In the genomic region with DNA sequence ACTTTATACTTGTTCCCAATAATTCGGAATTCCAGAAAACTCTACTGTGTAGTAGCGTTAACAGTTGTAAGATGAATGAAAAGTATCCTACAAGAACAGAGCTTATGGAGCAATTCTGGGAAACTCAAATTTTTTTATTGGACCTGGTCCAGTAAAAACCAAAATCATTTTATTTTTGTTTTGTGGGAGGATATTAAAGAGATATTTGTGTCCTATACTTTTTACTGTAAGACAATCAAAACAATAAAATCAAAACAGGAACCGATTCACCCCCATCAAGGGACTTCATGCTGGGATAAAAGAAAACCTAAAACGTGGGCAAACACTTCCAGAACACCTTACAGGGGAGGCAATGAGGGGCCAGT, we compare ENCODE assay signal across 8 mouse cellular contexts. TPM values are rescaled to one million over a fixed set of nuclear protein-coding genes. Genes with fewer than 3 reads are reported as not detected.
A peak's percentile ranks its signal among the peaks of the same experiment; 100 is the strongest.
DNase-seq lines count a peak whose midpoint lies in the region; ATAC-seq and TF ChIP-seq lines count a peak whose summit lies in the region.

No protein-coding gene starts in this region.

- H3K4me3 ChIP-seq in heart, embryonic 12.5 days = peak overlapping the region; percentile 90
- H3K4me3 ChIP-seq in E14TG2a.4 (replicated peaks; ENCODE audit: low read length) = peak overlapping the region; percentile 77
- peak overlapping the region; percentile 43 for H3K4me3 ChIP-seq in forebrain, embryonic 12.5 days (replicated peaks)
- peak overlapping the region; percentile 61 for H3K4me3 ChIP-seq in liver, embryonic 13.5 days (replicated peaks)
- no peak overlapping the region for H3K4me3 ChIP-seq in thymus, adult 2 months (ENCODE audit: control insufficient read depth, insufficient read depth, low read length)

- ATAC-seq in heart, embryonic 12.5 days (ENCODE audit: insufficient number of reproducible peaks, low FRiP score) = no peak
- ATAC-seq in forebrain, embryonic 12.5 days (ENCODE audit: low FRiP score) = no peak; the same call in 1 of the 2 replicates
- ATAC-seq in liver, embryonic 13.5 days (ENCODE audit: low read depth) = no peak

- H3K9me3 ChIP-seq in heart, embryonic 12.5 days (replicated peaks) = no peaks in the 10 kb centered on the region
- no peaks in the 10 kb centered on the region for H3K9me3 ChIP-seq in E14TG2a.4 (ENCODE audit: low read length)
- H3K9me3 ChIP-seq in forebrain, embryonic 12.5 days = no peaks in the 10 kb centered on the region
- H3K9me3 ChIP-seq in liver, embryonic 13.5 days (replicated peaks) = no peaks in the 10 kb centered on the region

- H3K4me1 ChIP-seq in heart, embryonic 12.5 days (replicated peaks) = peaks cover 16% of the 10 kb centered on the region
- peaks cover 42% of the 10 kb centered on the region for H3K4me1 ChIP-seq in E14TG2a.4 (replicated peaks; ENCODE audit: low read depth, low read length)
- peaks cover 28% of the 10 kb centered on the region for H3K4me1 ChIP-seq in forebrain, embryonic 12.5 days
- H3K4me1 ChIP-seq in liver, embryonic 13.5 days (replicated peaks) = peaks cover 40% of the 10 kb centered on the region
- H3K4me1 ChIP-seq in thymus, adult 2 months (replicated peaks; ENCODE audit: control insufficient read depth, insufficient read depth, low read length) = no peaks in the 10 kb centered on the region

- DNase-seq in heart, adult 8-10 months (ENCODE audit: low spot score) = no peak
- DNase-seq in liver, embryonic 13.5 days = no peak
- DNase-seq in adrenal gland, adult 2 months = no peak
- DNase-seq in thymus, adult 2 months = no peak
- DNase-seq in c-Kit-positive CD71-positive TER-119-positive erythroid progenitor cells, embryonic 14.5 days (ENCODE audit: low spot score) = no peak

- WGBS in heart, embryonic 12.5 days = 17% methylated on average over 4 of the region's 4 CpGs
- WGBS in forebrain, embryonic 12.5 days = 24% methylated on average over 4 of the region's 4 CpGs
- 13% methylated on average over 4 of the region's 4 CpGs for WGBS in liver, embryonic 13.5 days (ENCODE audit: insufficient replicate concordance)
- 26% methylated on average over 4 of the region's 4 CpGs for WGBS in thymus, adult 2 months

- no peaks in the 10 kb centered on the region for H3K36me3 ChIP-seq in heart, embryonic 12.5 days
- peaks cover 18% of the 10 kb centered on the region for H3K36me3 ChIP-seq in E14TG2a.4 (ENCODE audit: insufficient read depth, low read length)
- H3K36me3 ChIP-seq in forebrain, embryonic 12.5 days (replicated peaks) = no peaks in the 10 kb centered on the region
- no peaks in the 10 kb centered on the region for H3K36me3 ChIP-seq in liver, embryonic 13.5 days
- no peaks in the 10 kb centered on the region for H3K36me3 ChIP-seq in thymus, adult 2 months (ENCODE audit: control insufficient read depth, insufficient read depth, low read length)

- H3K9ac ChIP-seq in heart, embryonic 12.5 days = no peak overlapping the region
- 0 out of 2 replicates have a peak overlapping the region, but pooled peaks have one; percentile 3 for H3K9ac ChIP-seq in forebrain, embryonic 12.5 days
- H3K9ac ChIP-seq in liver, embryonic 13.5 days = peak overlapping the region; percentile 54; the same call in 1 of the 2 replicates

- no peak for TF ChIP-seq CTCF in E14TG2a.4 (conservative IDR thresholded peaks at IDR 0.05; ENCODE audit: low read length)
- TF ChIP-seq CTCF in thymus, adult 2 months (IDR thresholded peaks at IDR 0.05; ENCODE audit: borderline replicate concordance, control insufficient read depth, extremely low read depth, insufficient read depth, low read length, poor library complexity) = no peak

- H3K27me3 ChIP-seq in heart, embryonic 12.5 days (replicated peaks) = no peaks in the 10 kb centered on the region
- H3K27me3 ChIP-seq in E14TG2a.4 (ENCODE audit: insufficient read depth, low read length) = peaks cover 5% of the 10 kb centered on the region
- H3K27me3 ChIP-seq in forebrain, embryonic 12.5 days = no peaks in the 10 kb centered on the region
- H3K27me3 ChIP-seq in liver, embryonic 13.5 days = 0 out of 2 replicates have a peak, but pooled peaks cover 3% of the 10 kb centered on the region
- H3K27me3 ChIP-seq in thymus, adult 2 months (ENCODE audit: control insufficient read depth, insufficient read depth, low read length) = no peaks in the 10 kb centered on the region

- no peak for TF ChIP-seq POLR2A in thymus, adult 2 months (IDR thresholded peaks at IDR 0.05; ENCODE audit: control insufficient read depth, extremely low read depth, insufficient read depth, low read length, poor library complexity)

- peak overlapping the region; percentile 56; the same call in 1 of the 2 replicates for H3K27ac ChIP-seq in heart, embryonic 12.5 days (ENCODE audit: poor library complexity, severe bottlenecking)
- H3K27ac ChIP-seq in forebrain, embryonic 12.5 days = peak overlapping the region; percentile 76
- H3K27ac ChIP-seq in liver, embryonic 13.5 days = peak overlapping the region; percentile 48; the same call in 1 of the 2 replicates
- no peak overlapping the region for H3K27ac ChIP-seq in thymus, adult 2 months (ENCODE audit: control insufficient read depth, insufficient read depth, low read length)

- H3K4me2 ChIP-seq in heart, embryonic 12.5 days = peak overlapping the region; percentile 59
- peak overlapping the region; percentile 57 for H3K4me2 ChIP-seq in forebrain, embryonic 12.5 days
- H3K4me2 ChIP-seq in liver, embryonic 13.5 days = peak overlapping the region; percentile 67

RNA-seq across cellular contexts. Expression of a gene that starts 0.7 kb away (rescaled TPM):
- 66.8 and 69.9 TPM in 2 replicates for polyA plus RNA-seq in heart, embryonic 12.5 days (2016; fragmentation: Nextera tagmentation; extraction: Ambion mirVana)
- 10 to 100 TPM; 17.5 to 19.1 (median 18.4) TPM for total RNA-seq in heart, adult 8-10 months (2022)
- 113 and 114 TPM in 2 replicates for polyA plus RNA-seq in forebrain, embryonic 12.5 days (2016; fragmentation: Nextera tagmentation; extraction: Ambion mirVana)
- polyA plus RNA-seq in liver, embryonic 13.5 days (2015; fragmentation: Nextera tagmentation; extraction: Ambion mirVana) = 69.2 and 75.1 TPM in 2 replicates
- total RNA-seq in adrenal gland, adult 2 months (2021) = 100 to 1,000 TPM; 224 to 227 TPM
- 89.5 and 97.8 TPM in 2 replicates for polyA plus RNA-seq in adrenal gland, adult 2 months (2012; rRNA removed)
- 15.2 and 18.5 TPM in 2 replicates for polyA plus RNA-seq in thymus, adult 2 months (2012; rRNA removed)
